Mouse (Mus musculus): ENCODE measurements around the gene Gdf10.

Gene Gdf10

DNA sequence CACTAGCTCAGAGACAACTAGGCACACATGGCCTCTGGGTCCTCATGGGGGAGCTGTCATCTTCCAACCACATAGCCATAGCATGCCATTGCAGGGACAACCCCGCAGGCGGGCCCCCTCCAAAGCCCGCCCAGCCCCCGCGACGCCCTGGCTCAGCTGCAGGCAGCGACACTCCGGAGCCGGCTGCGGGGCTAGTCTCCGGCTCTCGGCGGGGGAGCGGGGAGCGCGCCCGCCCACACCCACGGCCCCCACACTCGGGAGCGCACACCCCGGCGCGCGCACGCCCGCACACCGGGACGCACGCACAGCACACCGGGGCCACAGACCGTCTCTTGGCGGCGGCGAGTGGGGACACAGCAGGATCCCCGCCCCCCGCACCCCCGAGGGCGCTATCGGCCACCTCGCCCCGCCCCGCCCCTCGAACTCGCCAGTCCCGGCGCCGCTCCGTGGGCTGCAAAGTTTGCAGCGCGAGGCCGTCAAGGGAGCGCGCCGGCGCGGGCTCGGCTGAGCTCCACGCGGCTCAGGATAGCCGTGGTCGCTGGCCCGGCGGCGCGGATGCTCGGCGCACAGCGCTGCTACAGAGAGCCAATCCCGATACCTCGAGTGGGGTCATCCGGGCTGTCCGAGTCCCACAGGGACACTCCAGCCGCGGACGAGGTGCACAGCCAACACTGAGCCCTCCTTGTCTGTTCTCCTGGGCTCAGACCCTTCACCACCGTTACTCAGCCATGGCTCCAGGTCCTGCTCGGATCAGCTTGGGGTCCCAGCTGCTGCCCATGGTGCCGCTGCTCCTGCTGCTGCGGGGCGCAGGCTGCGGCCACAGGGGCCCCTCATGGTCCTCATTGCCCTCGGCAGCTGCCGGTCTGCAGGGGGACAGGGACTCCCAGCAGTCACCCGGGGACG is at the start of gene Gdf10:
Gene Gdf10 (plus strand): TSS at position 420 of the 903 bp plus-strand sequence.
- DNase-seq: no peak

DNA sequence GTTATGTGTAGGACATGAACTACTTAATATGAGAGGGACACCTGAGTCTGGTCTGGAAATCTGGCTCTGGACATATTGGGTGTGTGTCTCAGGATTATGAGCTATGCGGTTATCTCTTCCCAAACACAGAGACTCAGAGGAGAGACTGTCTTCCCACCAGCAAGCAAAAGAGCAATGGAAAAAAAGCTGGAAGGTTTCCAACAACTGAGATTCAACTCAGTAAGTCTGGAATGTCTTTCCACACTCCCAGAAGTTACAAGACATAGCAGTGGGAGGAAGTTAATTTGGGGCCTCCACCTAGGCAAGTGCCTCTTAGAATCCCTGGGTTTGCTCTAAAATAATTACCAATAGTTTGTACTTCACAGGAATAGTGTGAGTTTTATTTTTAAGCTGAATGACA is 44.6 kb upstream of the Gdf10 start:
- no peak for DNase-seq

- no peak for DNase-seq
Measured at GRCm38 (mm10) chr14:33880236-33880635, 43.2 kb upstream of the Gdf10 start.

DNA sequence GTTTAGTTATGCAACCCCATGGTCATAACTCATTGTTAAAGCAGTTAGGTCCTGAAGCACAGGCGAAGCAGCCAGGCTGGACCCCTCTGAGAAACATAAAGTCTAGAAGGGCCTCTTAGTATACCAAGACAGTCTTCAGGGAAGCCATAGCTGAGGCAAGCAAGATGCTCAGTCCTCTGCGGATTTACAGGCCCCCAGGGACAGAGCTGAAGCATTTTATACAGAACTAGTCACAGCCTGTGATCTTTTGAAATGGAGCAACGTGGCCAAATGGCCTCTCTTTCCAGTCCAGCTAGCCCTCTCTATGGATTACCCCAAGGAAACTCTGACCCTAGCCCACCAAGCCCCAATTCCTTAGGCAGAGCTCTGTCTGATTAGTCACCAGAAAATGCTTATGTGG is 41.9 kb upstream of the Gdf10 start:
- no peak for DNase-seq

GRCm38 (mm10) chr14:33883046-33883445 is 40.3 kb upstream of the Gdf10 start:
- DNase-seq: no peak

- DNase-seq: no peak
Measured at GRCm38 (mm10) chr14:33885466-33885865, 37.9 kb upstream of the Gdf10 start.

- peak; percentile 6 for DNase-seq
Measured at GRCm38 (mm10) chr14:33888387-33889035, 34.9 kb upstream of the Gdf10 start.

- DNase-seq: no peak
Measured at GRCm38 (mm10) chr14:33889971-33890370, 33.4 kb upstream of the Gdf10 start.

GRCm38 (mm10) chr14:33891507-33891906 is 31.9 kb upstream of the Gdf10 start:
- DNase-seq: no peak

DNA sequence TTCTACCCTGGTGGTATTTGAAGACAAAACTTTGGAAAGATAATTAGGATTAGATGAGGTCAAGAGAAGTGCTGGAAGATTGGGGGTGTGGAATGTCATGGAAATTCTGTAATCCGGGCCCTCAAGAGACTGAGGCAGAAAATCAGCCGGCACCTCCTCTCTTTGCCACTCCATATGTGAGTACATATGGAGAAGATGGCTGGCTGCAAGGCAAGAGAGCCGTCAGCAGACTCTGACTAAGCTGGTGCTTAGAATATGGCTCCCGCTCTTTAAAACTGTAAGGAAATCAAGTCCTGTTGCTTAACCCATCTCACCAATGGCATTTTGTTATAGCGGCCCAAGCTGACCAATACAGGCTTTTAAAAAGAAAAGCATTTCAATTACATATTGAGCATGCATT is 27.6 kb upstream of the Gdf10 start:
- DNase-seq: no peak

- DNase-seq: no peak
Measured at GRCm38 (mm10) chr14:33896628-33897300, 26.6 kb upstream of the Gdf10 start.

DNA sequence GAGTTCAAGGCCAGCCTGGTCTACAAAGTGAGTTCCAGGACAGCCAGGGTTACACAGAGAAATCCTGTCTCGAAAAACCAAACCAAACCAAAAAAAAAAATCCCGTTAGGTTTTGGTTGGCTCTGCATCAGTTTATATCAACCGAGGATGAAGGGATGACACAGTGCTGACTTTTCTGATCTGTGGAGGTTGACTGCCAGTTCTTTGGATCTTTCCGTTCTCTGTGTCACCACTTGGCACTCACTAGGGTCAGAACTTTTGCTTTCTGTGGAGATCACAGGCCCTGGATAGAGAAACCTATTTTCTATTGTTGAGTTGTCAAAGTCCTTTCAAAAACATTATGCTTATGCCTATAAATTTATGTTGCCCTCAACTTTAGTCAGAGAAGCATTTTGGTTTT is 20.6 kb upstream of the Gdf10 start:
- no peak for DNase-seq

DNA sequence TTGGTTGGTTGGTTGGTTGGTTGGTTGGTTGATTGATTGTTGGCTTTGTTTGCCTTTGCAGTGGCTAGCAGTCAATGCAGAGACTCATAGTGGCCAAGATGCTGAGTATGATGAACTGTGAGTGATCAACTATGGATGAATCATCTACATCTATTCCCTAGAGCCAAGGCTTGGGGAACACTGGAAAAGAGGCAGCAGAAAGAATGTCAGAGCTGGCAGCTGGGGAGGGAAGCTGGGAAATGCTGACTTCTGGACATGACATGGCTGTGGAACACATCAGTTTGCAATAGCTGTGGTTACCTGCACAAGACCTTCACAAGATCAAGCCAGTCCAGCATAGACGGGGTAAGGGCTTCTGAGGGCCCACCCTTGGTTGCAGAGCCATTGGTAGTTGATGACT is 20.2 kb upstream of the Gdf10 start:
- no peak for DNase-seq

DNA sequence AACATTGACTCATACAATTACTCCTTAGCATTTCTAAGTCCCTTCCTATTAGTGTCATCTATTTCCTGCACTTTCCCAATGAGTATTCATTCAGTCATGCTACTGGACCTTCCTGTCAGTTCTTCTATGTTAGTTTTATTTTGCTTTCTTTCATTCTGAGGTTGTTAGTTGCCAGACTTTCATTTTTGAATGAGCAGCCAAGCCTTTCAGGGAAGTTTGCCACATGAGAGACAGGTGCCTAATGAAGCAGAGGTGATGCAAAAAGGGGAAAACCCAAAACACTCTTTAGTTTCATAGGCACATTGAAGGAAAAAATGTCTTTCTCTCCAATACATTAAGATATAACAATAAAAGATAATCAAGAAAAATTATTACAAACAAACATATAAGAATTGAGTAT is 18.5 kb upstream of the Gdf10 start:
- DNase-seq: no peak

GRCm38 (mm10) chr14:33913727-33914126 is 9.7 kb upstream of the Gdf10 start:
- DNase-seq: no peak

- DNase-seq: no peak
Measured at GRCm38 (mm10) chr14:33914206-33914605, 9.2 kb upstream of the Gdf10 start.

GRCm38 (mm10) chr14:33920727-33921559 is 2.4 kb upstream of the Gdf10 start:
- no peak for DNase-seq

GRCm38 (mm10) chr14:33922771-33923167 is 618 bp upstream of the Gdf10 start:
- no peak for DNase-seq

- DNase-seq: no peak
Measured at GRCm38 (mm10) chr14:33931853-33932252, 8.5 kb downstream of the Gdf10 start.

- peak; percentile 37 for DNase-seq
Measured at GRCm38 (mm10) chr14:33932935-33933703, 9.7 kb downstream of the Gdf10 start.

DNA sequence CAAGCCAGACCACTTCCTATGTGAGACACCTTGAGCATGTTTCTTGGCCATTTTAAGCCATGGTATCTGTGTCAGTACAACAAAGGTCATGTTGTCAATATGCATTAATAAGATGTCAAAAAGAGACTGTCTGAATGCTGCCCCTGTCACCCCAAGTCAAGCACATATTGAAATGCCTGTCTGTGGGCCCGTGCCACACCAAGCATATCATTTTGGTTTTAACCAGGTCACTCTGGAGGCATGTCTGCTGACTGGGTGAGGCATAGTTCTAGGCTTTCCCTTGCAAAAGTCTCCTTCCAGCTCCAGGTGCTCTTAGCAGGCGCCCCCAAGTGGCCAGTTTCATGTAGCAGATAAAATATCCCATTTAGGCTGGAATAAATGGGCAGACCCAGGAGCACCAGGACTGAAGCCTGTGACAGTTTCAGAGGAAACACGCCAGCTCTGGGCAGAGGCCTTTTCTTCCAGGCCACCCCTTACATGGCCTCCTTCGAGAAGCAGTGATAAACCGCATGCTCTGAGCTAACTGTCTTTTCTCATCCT is 10.5 kb downstream of the Gdf10 start:
- DNase-seq: peak; percentile 38

DNA sequence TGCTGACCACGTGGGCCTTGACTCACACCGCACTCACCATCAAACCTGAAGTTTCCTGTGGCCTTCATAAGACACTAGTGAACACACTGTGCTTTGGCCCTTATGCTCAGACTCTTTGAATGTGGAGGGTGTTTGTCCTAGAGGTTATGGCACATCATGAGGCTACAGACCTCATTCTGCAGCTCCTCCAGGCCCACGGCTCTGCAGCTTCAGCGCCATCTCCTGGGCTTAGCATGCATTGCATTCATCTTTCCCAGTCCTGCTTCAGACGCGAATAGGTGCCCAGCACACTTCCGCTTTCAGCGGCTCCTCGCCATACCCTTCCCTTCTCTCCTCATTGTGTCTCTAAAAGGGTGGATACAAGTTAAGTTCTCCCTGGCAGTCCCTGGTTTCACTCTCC is 15.7 kb downstream of the Gdf10 start:
- DNase-seq: peak; percentile 57
